In the genomic region with DNA sequence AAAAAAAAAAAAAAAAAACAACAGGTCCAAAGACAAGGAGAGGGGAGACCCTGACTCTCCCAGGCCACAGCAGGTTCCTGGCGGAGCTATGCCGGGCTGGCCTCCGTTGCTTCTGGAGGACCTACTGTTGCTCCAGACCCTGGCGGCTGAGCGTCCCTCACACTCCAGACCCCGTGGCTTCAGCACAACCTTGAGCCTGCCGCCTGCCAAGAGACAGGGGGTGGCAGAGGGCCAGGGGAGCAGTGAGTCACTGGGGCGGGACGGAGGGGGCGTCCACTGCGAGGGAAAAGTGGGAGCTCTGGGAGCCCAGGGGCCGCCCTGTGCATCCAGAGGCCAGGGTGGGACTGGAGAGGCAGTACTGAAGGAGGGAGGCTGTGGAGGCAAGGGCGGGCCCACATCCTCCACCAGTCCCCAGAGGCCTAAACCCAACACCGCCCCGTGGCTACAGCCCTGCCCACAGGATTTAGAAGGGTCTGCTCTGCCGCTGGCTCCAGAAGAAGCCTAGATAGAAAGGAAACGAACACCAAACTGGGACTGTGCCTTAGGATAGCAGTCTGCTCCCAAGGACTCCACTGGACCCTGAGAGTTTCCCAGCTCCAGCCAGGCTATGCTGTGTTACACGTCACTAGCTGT, we compare ENCODE assay signal across 8 mouse cellular contexts.
DNase-seq lines count a peak whose midpoint lies in the region; ATAC-seq lines count a peak whose summit lies in the region.

No protein-coding gene starts in this region.

- peak; percentile 55 for ATAC-seq in intestine, embryonic 14.5 days (replicated peaks; ENCODE audit: low FRiP score, low TSS enrichment, low read depth)
- ATAC-seq in midbrain, embryonic 12.5 days (ENCODE audit: low FRiP score, low read depth), result peak; percentile 45

- no peaks in the 10 kb centered on the region for H3K9me3 ChIP-seq in intestine, embryonic 14.5 days (ENCODE audit: control insufficient read depth, low read length)
- no peaks in the 10 kb centered on the region for H3K9me3 ChIP-seq in midbrain, embryonic 12.5 days

- intact Hi-C loops in left cerebral cortex, postnatal 36 days (cut with DNase I), result no loop called here

- H3K4me3 ChIP-seq in intestine, embryonic 14.5 days (ENCODE audit: low read depth, low read length), result no peak overlapping the region
- no peak overlapping the region for H3K4me3 ChIP-seq in midbrain, embryonic 12.5 days

- peak; percentile 40 for DNase-seq in embryo, embryonic 10 days (ENCODE audit: low spot score)
- no peak for DNase-seq in embryo, embryonic 10.5 days (ENCODE audit: low spot score)
- peak; percentile 74 to 82 for DNase-seq in cerebellum, postnatal 36 days
- DNase-seq in gastrocnemius, postnatal 4 days (ENCODE audit: low spot score in 2 of 2), result peak; percentile 92 to 95
- DNase-seq in intestine, embryonic 14.5 days (ENCODE audit: low spot score), result peak; percentile 55
- DNase-seq in left cerebral cortex, postnatal 36 days (ENCODE audit: low spot score in 2 of 2), result peak; percentile 35 to 45
- DNase-seq in splenic B cell, adult 2 months (ENCODE audit: low read depth, low spot score), result peak; percentile 78

- H3K36me3 ChIP-seq in intestine, embryonic 14.5 days (ENCODE audit: control insufficient read depth, insufficient read depth, low read length), result no peaks in the 10 kb centered on the region
- H3K36me3 ChIP-seq in midbrain, embryonic 12.5 days, result peaks cover 18% of the 10 kb centered on the region; the same call in 1 of the 2 replicates
- H3K36me3 ChIP-seq in splenic B cell, adult 2 months (ENCODE audit: control insufficient read depth, insufficient read depth, low read length, poor library complexity, severe bottlenecking), result no peaks in the 10 kb centered on the region; the same call in 1 of the 2 replicates

- peaks cover 4% of the 10 kb centered on the region; the same call in 1 of the 2 replicates for H3K4me1 ChIP-seq in intestine, embryonic 14.5 days (replicated peaks; ENCODE audit: control insufficient read depth, insufficient read depth, low read length)
- peaks cover 34% of the 10 kb centered on the region for H3K4me1 ChIP-seq in midbrain, embryonic 12.5 days

- no peak overlapping the region for H3K9ac ChIP-seq in intestine, embryonic 14.5 days (ENCODE audit: low read length)
- H3K9ac ChIP-seq in midbrain, embryonic 12.5 days (replicated peaks), result no peak overlapping the region

- no peak overlapping the region for H3K27ac ChIP-seq in intestine, embryonic 14.5 days (ENCODE audit: low read depth)
- peak overlapping the region; percentile 67 for H3K27ac ChIP-seq in midbrain, embryonic 12.5 days (replicated peaks)

- no peak overlapping the region for H3K4me2 ChIP-seq in intestine, embryonic 14.5 days (ENCODE audit: low read length)
- H3K4me2 ChIP-seq in midbrain, embryonic 12.5 days (replicated peaks), result no peak overlapping the region

- H3K27me3 ChIP-seq in intestine, embryonic 14.5 days (replicated peaks; ENCODE audit: control insufficient read depth, insufficient read depth, low read length), result no peaks in the 10 kb centered on the region
- 0 out of 2 replicates have a peak, but pooled peaks cover 8% of the 10 kb centered on the region for H3K27me3 ChIP-seq in midbrain, embryonic 12.5 days
- no peaks in the 10 kb centered on the region for H3K27me3 ChIP-seq in splenic B cell, adult 2 months (ENCODE audit: control insufficient read depth, insufficient read depth, low read length, poor library complexity, severe bottlenecking)

- 36% methylated on average over 18 of the region's 18 CpGs for WGBS in intestine, embryonic 14.5 days
- WGBS in midbrain, embryonic 12.5 days, result 41% methylated on average over 18 of the region's 18 CpGs
